Mouse (Mus musculus): Measurements from ENCODE around the gene Alkbh2. TPM values are rescaled to one million over a fixed set of nuclear protein-coding genes. Genes with fewer than 3 reads are reported as not detected.

The Alkbh2 gene
- polyA plus RNA-seq, 1 experiment from 2014 or later, result 12.0 TPM

GRCm38 (mm10) chr5:114116586-114116985 is 11.4 kb downstream of the Alkbh2 start:
- no peaks in the 10 kb centered on the region for H3K9me3 ChIP-seq
- WGBS, result 79% methylated on average over 7 of the region's 7 CpGs
- no peak overlapping the region for H3K27ac ChIP-seq
- H3K27me3 ChIP-seq (replicated peaks), result no peaks in the 10 kb centered on the region
- H3K9ac ChIP-seq, result no peak overlapping the region
- ATAC-seq, result no peak
- no peak overlapping the region for H3K4me3 ChIP-seq (replicated peaks)
- H3K4me2 ChIP-seq (replicated peaks), result no peak overlapping the region
- H3K36me3 ChIP-seq, result peaks cover 31% of the 10 kb centered on the region
- no peaks in the 10 kb centered on the region for H3K4me1 ChIP-seq (replicated peaks)

- Histone ChIP-seq H3K4me2 (replicated peaks) (no peak overlapping the region), H3K27me3 (replicated peaks) (no peaks in the 10 kb centered on the region), H3K9ac (no peak overlapping the region), H3K27ac (no peak overlapping the region), H3K36me3 (peaks cover 29% of the 10 kb centered on the region), H3K9me3 (no peaks in the 10 kb centered on the region), H3K4me1 (replicated peaks) (no peaks in the 10 kb centered on the region), H3K4me3 (replicated peaks) (no peak overlapping the region)
- ATAC-seq, result no peak
- 90% methylated on average over 5 of the region's 5 CpGs for WGBS
Observed at GRCm38 (mm10) chr5:114115030-114115429, 13.0 kb downstream of the Alkbh2 start.

GRCm38 (mm10) chr5:114113334-114113733 is 14.7 kb downstream of the Alkbh2 start:
- H3K36me3 ChIP-seq, result peaks cover 40% of the 10 kb centered on the region
- no peak overlapping the region for H3K4me2 ChIP-seq (replicated peaks)
- ATAC-seq, result no peak
- H3K4me1 ChIP-seq (replicated peaks), result no peaks in the 10 kb centered on the region
- no peak overlapping the region for H3K4me3 ChIP-seq (replicated peaks)
- H3K9me3 ChIP-seq, result no peaks in the 10 kb centered on the region
- H3K27ac ChIP-seq, result no peak overlapping the region
- no peaks in the 10 kb centered on the region for H3K27me3 ChIP-seq (replicated peaks)
- 82% methylated on average over 6 of the region's 6 CpGs for WGBS
- no peak overlapping the region for H3K9ac ChIP-seq

- H3K27me3 ChIP-seq (replicated peaks), result no peaks in the 10 kb centered on the region
- H3K4me3 ChIP-seq (replicated peaks), result no peak overlapping the region
- 82% methylated on average over 16 of the region's 16 CpGs for WGBS
- H3K27ac ChIP-seq, result no peak overlapping the region
- H3K4me1 ChIP-seq (replicated peaks), result 0 out of 2 replicates have a peak, but pooled peaks cover 3% of the 10 kb centered on the region
- no peaks in the 10 kb centered on the region for H3K9me3 ChIP-seq
- no peak overlapping the region for H3K4me2 ChIP-seq (replicated peaks)
- no peak for ATAC-seq
- peaks cover 43% of the 10 kb centered on the region for H3K36me3 ChIP-seq
- H3K9ac ChIP-seq, result no peak overlapping the region
Observed at GRCm38 (mm10) chr5:114106391-114106935, 21.6 kb downstream of the Alkbh2 start.

- no peak overlapping the region for H3K27ac ChIP-seq
- ATAC-seq, result no peak
- no peak overlapping the region for H3K9ac ChIP-seq
- H3K27me3 ChIP-seq (replicated peaks), result no peaks in the 10 kb centered on the region
- H3K4me1 ChIP-seq (replicated peaks), result peaks cover 11% of the 10 kb centered on the region
- peaks cover 11% of the 10 kb centered on the region for H3K36me3 ChIP-seq
- no peak overlapping the region for H3K4me3 ChIP-seq (replicated peaks)
- 83% methylated on average over 1 of the region's 1 CpGs for WGBS
- H3K9me3 ChIP-seq, result no peaks in the 10 kb centered on the region
- no peak overlapping the region for H3K4me2 ChIP-seq (replicated peaks)
Observed at GRCm38 (mm10) chr5:114102807-114103206, 25.2 kb downstream of the Alkbh2 start.

- no peaks in the 10 kb centered on the region for H3K27me3 ChIP-seq (replicated peaks)
- H3K4me1 ChIP-seq (replicated peaks), result peaks cover 11% of the 10 kb centered on the region
- H3K27ac ChIP-seq, result no peak overlapping the region
- ATAC-seq, result no peak
- H3K4me2 ChIP-seq (replicated peaks), result no peak overlapping the region
- H3K4me3 ChIP-seq (replicated peaks), result no peak overlapping the region
- 91% methylated on average over 4 of the region's 4 CpGs for WGBS
- H3K36me3 ChIP-seq, result peaks cover 8% of the 10 kb centered on the region; the same call in 1 of the 2 replicates
- H3K9ac ChIP-seq, result no peak overlapping the region
- H3K9me3 ChIP-seq, result no peaks in the 10 kb centered on the region
Observed at GRCm38 (mm10) chr5:114101873-114102272, 26.1 kb downstream of the Alkbh2 start.

- Histone ChIP-seq H3K4me2 (replicated peaks) (peak overlapping the region; percentile 95), H3K9ac (peak overlapping the region; percentile 97), H3K4me3 (replicated peaks) (peak overlapping the region; percentile 98), H3K9me3 (no peaks in the 10 kb centered on the region), H3K27me3 (replicated peaks) (no peaks in the 10 kb centered on the region), H3K27ac (peak overlapping the region; percentile 76), H3K4me1 (replicated peaks) (peaks cover 11% of the 10 kb centered on the region), H3K36me3 (0 out of 2 replicates have a peak, but pooled peaks cover 5% of the 10 kb centered on the region)
- WGBS, result 2% methylated on average over 61 of the region's 64 CpGs
- ATAC-seq, result peak; percentile 88
Observed at GRCm38 (mm10) chr5:114100390-114101099, 27.5 kb downstream of the Alkbh2 start.

GRCm38 (mm10) chr5:114099709-114100389 is 28.2 kb downstream of the Alkbh2 start:
- peaks cover 11% of the 10 kb centered on the region for H3K4me1 ChIP-seq (replicated peaks)
- H3K27me3 ChIP-seq (replicated peaks), result no peaks in the 10 kb centered on the region
- no peaks in the 10 kb centered on the region for H3K9me3 ChIP-seq
- peak; percentile 96 for ATAC-seq
- peak overlapping the region; percentile 95 for H3K4me2 ChIP-seq (replicated peaks)
- H3K9ac ChIP-seq, result peak overlapping the region; percentile 97
- peak overlapping the region; percentile 76 for H3K27ac ChIP-seq
- WGBS, result 7% methylated on average over 37 of the region's 37 CpGs
- peak overlapping the region; percentile 98 for H3K4me3 ChIP-seq (replicated peaks)
- 0 out of 2 replicates have a peak, but pooled peaks cover 3% of the 10 kb centered on the region for H3K36me3 ChIP-seq

GRCm38 (mm10) chr5:114091057-114091807 is 36.8 kb downstream of the Alkbh2 start, which contains the start of gene Svop:
Svop (minus strand) TSS chr5:114091570.
- Histone ChIP-seq H3K9ac (no peak within 1 kb of the TSS), H3K27me3 (replicated peaks) (no peaks in the 10 kb centered on the region), H3K4me1 (replicated peaks) (peaks cover 5% of the 10 kb centered on the region; the same call in 1 of the 2 replicates), H3K27ac (no peak within 1 kb of the TSS), H3K9me3 (no peaks in the 10 kb centered on the region), H3K4me2 (replicated peaks) (peak within 1 kb of the TSS; percentile 61), H3K4me3 (replicated peaks) (peak within 1 kb of the TSS; percentile 23; the same call in 1 of the 2 replicates), H3K36me3 (no peaks in the 10 kb centered on the region)
- peak; percentile 75 for ATAC-seq
- WGBS, result 1% methylated on average over 40 of the region's 40 CpGs

- H3K27me3 ChIP-seq (replicated peaks), result no peaks in the 10 kb centered on the region
- ATAC-seq, result no peak
- H3K4me2 ChIP-seq (replicated peaks), result peak overlapping the region; percentile 61; the same call in 1 of the 2 replicates
- H3K36me3 ChIP-seq, result no peaks in the 10 kb centered on the region
- H3K9ac ChIP-seq, result no peak overlapping the region
- H3K4me3 ChIP-seq (replicated peaks), result 0 out of 2 replicates have a peak overlapping the region, but pooled peaks have one; percentile 23
- no peaks in the 10 kb centered on the region for H3K9me3 ChIP-seq
- 23% methylated on average over 7 of the region's 7 CpGs for WGBS
- H3K27ac ChIP-seq, result no peak overlapping the region
- peaks cover 5% of the 10 kb centered on the region; the same call in 1 of the 2 replicates for H3K4me1 ChIP-seq (replicated peaks)
Observed at GRCm38 (mm10) chr5:114090421-114091013, 37.5 kb downstream of the Alkbh2 start.

GRCm38 (mm10) chr5:114087875-114088480 is 40.0 kb downstream of the Alkbh2 start:
- Histone ChIP-seq H3K4me3 (replicated peaks) (no peak overlapping the region), H3K4me1 (replicated peaks) (peaks cover 5% of the 10 kb centered on the region; the same call in 1 of the 2 replicates), H3K27me3 (replicated peaks) (no peaks in the 10 kb centered on the region), H3K9ac (no peak overlapping the region), H3K9me3 (no peaks in the 10 kb centered on the region), H3K36me3 (no peaks in the 10 kb centered on the region), H3K4me2 (replicated peaks) (no peak overlapping the region), H3K27ac (no peak overlapping the region)
- no peak for ATAC-seq
- 66% methylated on average over 12 of the region's 12 CpGs for WGBS
